Mouse (Mus musculus) layer of hippocampus, adult 11-12 months (tissue): ENCODE data around the gene Pik3r1.

Experiments used
- DNase-seq: peaks from one replicate; pipeline ENCODE4 v3.0.0; 2022; ENCODE audit warnings: low spot score

Pik3r1 gene

DNA sequence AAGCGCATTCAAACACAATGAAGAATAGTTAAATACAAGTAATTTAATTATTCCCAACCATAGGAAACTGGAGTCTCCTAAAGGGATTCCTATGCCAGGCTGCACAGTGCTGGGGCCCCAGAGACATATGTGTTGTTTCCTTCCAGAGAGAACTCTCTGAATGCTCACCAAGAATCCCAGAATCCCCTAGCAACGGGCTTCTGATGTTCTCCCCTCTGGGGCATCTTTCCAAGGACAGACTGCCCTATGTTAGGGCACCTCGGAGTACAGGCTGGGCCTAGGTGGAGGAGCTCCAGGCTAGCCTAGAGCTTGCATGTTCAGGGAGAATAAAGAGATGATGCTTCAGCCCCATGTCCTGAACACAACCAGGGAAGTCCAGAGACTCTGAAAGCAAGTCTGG lies 58.2 kb downstream of the Pik3r1 start:
- DNase-seq, result no peak

DNA sequence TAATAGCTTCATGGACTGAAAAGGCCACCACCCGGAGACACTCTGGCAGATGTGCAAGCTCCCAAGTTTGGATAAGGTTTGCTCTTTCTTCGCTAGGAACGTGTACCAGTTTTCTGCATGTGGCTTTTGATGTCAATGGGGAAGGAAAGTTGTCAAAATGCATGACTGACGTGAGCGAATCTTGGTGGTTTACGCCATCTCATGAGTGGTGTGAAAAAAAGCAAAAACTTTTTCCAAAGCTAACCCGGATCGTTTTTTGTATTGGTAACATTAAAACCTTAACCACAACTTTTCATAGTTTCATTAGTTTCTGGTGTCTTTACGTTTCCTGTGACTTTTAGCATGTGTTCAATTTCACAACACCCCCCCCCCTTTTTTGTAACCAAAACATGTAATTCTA lies 60.8 kb downstream of the Pik3r1 start:
- DNase-seq, result no peak

DNA sequence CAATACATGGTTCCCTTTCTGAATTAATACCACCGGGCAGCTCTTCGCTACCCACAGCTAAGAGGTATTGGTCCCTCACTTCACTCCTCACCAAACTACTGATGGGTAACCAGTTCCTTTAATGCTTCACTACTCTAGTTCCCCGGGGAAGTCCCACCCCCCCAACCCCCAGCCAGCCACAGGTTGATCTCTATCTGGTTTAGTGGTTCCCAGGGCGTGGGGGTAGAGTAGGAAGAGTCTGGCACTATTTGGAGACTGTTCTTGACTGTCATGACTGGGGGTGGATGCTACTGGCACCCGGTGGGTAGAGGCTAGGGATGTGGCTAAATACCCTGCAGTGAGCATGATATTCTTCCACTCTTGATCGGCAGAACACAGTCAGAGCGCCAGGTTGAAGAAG lies 61.6 kb downstream of the Pik3r1 start:
- no peak for DNase-seq

DNA sequence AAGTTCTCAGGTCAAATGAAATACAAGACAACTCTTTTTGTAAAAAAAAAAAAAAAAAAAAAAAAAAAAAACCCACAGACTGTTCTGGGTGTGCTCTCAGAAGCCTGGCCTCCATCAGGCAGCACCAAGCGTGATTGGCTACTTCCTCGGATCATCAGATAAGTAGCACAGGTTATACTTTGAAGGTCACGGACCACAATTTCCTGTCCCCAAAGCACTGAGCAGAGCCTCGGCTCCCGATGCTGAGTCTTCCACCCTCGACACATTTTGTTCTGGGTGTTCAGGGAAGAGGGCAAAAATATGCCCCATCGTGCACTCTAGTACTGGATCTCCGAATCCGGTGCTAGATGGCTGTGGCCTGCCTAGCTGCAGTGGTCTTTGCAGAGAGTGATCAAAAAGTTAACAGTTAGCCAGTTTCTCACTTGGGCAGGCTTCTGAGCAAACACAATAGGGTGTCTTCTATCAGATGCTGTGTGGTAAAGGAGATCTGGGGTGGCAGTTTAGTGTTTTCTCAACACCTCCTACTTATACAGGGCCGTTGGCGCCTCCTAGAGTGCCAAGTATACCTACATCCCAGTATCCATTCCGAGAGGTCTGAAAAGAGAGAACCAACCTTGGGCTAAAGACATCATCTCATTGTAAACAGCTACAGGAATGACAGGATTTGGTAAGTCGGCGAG lies 65.8 kb downstream of the Pik3r1 start:
- no peak for DNase-seq

DNA sequence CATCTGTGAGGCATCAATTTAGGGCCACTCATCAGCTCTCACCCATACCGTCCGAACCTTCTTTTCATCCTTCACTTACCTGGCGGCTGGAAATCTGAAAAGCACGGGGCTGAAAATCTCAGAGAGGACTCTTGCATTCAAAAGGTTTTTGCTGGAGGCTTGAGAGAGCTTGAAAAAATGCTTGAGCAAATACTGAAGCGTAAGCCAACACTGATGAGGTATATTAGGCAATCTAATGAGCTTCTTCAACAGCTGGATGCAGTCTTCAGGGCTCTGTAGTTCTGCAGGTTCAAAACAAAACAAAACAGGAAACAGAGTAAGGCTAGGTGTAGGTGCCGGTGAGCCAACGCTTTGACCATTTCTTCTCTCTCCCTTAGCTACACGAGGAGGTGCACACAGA lies 66.4 kb downstream of the Pik3r1 start:
- DNase-seq, result no peak

DNA sequence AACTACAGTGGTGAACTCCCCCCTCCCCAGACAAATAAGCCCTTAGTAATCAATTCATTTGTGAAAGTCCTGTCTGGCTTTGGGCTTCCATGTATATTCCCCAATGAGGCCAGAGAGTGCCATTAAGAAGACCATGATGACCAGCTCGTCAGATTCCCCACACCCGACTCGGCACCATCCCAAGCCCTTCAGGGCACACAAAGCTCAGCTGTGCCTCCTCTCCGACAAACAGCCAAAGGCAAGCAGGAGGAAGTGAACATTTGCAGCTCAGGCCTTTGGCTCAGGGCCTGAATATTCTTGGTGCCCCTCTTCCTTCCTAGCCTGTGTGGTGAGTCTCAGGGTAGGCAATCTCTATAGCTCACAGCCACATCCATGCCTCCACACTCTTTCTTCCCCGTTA lies 68.3 kb downstream of the Pik3r1 start:
- DNase-seq, result no peak

DNA sequence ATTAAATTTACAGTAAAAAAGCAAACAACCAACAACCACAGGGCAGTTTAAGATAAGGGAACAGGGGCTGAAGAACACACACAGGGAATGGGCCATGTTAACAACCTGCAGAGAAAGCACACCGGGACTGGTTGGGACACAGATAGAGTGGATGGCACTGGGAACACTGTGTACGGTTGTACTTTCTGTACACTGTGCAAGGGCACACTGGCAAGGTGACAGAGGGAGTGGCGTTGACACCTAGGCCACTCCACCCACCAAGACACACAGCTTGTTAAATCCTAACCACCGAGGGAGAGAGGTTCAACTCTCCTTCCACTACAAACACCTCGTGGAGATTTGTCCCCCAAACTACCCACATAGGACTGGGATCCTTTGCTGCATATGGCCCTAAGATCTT lies 70.1 kb downstream of the Pik3r1 start:
- DNase-seq, result no peak

DNA sequence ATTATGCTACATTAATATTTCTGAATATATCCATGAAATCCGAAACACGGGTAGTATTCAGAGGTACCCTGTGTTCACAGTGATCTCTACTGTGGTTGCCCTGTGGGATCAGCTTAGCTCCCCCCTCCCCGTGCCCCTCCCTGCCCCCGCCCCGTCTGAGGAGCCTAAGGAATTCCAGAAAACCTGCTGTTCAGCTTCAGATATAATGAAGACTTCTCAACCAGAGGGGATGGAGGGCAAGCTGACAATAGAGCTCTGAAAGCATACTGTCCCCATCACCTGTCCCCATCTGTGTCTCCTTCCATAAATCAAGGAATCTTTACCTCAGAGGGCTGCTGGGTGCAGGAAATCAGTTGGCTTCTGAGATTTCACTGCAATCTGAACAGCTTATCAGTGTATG lies 70.6 kb downstream of the Pik3r1 start:
- no peak for DNase-seq

DNA sequence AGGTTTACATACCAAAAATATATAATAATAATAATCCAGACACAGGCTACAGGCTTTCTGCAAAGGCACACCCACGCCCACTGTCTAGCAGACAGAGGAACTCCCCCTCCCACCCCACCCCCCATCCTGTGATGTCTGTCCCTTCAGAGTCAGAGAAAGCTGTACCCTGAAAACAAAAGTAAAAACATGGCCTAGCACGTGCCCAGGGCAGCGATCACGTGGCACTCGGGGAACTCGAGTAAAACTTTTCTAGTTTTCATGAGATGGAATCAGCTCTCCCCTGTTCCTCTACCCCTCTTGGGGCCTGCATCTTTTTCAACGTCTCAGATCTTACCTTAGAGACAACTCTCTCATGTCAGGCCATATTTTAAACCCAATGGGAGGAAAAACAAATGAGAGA lies 71.2 kb downstream of the Pik3r1 start:
- no peak for DNase-seq

DNA sequence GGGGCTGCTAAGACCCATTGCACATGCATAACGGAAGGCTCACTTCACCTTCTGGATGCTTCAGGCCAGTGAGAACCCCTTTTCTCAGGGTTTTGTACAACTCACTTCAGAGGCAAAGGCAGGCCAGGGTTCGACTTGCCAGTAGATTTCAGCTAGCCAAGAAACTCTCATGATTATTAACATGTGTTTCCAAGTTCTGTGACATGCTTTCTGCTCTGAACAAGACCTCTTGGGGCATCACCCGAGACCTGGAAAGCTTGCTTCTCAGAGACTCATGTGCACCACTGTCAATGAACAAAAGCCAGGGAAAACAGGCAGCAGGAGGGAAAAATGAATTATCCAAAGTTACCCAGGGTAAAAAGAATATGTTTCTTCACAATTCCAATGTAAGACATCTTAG lies 71.7 kb downstream of the Pik3r1 start:
- DNase-seq, result no peak

DNA sequence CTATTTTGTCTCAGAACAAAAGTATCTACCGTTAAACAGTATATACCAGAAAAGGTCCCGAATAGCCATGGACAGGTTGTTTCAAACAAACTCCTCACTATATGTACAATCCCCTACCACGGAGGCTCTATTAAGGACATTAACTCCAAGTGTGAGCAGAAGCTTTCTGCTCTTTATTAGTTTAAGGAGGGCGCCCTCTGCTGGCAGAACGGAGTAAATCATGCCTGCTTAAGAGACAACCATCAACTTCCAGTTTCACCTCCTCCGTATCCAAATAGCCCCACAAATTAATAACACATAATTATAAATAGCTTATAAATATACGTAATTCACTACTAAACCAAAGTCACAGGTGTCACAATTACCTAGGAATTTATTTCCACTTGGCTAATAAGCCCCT lies 72.1 kb downstream of the Pik3r1 start:
- DNase-seq, result peak; percentile 92

DNA sequence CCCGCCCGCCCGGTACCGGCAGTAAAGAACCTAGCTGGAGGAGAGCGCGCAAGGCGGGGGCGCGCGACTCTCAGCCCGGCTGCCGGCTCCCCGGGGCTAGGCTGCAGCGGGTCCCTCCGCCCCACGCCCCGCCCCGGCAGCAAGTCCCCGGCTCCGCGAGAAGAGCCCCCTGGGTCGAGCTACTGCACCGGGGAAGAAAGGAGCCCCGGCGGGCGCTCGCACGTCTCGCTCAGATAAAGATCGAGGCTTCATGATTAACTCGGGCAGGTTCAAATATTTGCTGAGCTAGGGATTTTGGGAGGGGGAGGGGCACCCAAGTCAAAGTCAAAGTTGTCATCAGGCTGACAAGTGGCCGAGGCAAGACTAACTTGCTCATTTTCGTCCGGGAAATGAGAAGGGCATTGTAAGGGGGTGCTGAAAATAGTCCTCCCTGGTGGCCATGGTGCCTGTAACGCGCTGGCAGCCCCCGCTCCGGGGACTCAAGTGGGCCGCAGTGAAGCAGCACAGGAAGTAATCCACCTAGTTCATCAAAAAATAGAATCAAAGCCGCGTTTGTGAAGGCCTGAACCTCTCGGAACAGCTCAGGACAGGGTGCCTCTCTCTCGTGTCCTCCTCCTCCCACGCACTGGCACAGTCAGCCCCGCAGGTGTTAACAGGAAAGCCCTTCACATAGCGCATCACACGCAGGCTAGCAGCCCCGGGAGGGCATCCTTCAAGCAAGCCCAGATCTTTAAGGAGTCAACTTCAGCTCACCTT lies 73.3 kb downstream of the Pik3r1 start:
- DNase-seq, result peak; percentile 52

DNA sequence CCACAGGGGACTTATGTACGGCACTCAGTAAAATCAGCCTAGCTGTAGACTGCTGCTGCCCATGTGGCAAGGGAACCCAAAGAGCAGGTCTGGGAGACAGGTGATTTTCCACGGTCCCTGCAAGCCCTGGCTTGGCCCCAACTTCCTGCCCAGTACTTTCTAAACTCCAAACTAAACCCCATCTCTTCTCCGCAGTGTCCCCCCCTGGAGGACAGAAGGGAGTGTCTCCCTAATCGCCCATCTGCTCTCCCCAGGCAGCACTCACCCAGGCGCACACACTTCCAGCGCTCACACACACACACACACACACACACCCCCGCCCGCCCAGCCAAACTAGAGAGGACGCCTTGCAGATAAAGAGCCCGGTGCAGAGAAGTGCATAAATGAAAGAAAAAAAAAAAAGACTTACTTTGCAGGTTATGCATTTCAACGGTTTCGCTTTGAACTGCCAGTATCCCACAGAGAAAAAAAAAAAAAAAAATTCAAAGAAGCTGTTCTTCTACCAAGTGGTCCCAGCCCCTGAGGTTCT lies 74.0 kb downstream of the Pik3r1 start:
- peak; percentile 77 for DNase-seq

DNA sequence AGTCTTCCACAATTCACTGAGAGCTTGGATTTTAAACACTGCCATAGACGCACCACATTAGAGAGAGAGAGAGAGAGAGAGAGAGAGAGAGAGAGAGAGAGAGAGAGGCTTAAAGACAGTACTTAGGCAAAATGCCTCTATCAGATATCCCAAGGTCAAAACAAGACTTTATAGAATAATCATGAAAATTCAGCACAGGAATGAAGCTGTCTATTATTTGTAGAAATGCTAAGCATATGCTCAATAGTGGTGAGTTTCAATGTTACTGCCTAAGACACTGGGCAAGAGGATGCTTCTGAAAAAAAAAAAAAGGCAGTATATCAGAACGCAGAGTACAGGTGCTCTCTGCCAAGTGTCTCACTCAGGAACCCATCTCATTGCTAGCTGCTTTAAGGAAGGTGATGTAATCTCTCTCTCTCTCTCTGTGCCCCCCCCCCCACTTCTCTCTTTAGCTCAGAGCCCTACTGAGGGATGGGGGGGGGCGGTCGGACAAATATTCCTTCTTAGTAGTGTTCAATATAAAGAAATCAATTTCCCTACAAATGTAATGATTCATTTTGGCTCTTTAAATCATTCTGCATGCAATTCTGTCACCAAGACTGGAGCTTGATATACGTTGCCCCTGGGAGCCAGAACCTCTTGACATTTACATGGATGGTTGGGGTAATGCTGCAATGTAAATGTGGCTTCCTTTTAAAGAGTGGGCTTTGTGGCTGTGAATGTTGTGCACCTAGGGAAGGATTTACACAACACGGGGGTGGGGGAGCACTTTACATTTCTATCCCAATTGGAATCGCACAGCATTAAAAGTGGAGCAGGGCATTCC lies 74.9 kb downstream of the Pik3r1 start:
- DNase-seq, result no peak

DNA sequence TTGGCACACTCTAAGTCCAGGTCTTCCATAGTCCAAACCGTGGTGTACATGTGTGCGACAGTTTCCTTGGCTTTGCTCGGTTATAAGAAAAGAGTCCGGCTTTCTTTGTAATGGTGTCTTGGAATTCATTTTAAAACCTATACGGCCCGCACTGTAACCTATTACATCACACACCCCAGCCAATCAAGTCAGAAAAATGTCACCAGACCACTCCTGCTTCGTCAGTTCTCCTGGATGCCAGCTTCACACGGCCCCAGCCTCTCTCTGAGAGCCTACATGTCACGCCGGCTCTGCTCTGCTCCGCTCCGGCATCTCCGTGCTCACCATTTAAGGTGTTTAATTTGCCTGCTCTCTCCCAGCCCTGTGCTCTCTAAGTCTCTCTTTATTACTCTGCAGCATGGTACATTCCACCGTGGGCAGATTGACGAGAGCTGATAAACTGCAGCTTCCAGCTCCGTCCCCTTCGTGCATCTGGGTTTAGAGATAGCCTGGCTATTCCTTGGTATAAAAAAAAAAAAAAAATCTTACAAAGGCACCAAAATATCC lies 75.7 kb downstream of the Pik3r1 start:
- DNase-seq, result peak; percentile 72

DNA sequence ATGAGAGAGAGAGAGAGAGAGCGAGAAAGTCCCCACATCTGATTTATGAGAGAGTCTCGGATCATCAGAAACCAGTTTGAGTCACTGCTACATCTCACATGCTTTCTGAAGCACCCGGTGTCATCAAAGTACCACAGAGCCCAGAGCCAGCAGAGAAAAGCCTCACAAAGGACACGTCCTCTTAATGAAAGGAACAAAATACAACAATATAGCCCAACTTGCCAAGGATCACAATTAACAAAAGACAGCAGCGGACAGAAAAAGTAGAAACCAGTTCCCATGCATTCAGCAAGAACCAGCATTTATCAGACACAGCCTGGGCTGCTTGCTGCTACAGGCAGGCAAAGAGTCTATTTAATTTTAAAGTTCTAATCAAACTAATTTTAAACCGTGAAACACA lies 76.3 kb downstream of the Pik3r1 start:
- DNase-seq, result no peak

DNA sequence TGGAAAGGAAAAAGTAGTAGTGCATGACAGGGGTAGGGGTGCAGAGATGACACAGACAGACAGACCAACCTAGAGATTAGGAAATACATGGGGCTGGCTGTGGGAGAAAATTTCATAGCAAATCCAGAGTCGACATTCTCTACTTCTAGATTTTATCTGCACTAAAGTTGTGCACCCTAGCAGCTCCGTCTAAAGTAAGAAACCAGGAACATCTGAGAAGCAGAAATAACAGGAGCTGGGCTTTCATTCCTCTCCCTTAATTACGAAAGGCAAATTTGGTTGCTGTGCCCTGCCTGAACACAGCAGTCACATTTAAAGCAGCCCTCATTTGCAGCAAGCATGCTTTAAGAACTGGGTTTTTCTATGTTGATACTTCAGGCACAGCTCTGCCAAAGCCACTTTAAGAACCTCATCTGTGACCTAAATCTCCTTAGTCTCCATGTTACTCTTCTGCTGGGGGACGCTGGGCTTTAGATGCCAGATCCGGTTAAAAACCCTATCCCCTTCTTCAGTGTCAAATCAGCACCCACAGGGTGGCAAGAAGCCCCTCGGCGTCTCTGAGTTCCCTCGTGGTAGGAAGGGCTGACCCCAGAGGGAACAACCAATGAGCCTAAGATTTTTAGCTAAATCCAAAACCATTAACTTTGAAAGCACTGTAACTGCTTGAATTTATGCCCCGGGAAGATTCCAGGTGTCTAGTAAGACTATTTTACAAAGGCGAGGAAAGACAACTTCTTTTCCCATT lies 76.9 kb downstream of the Pik3r1 start:
- no peak for DNase-seq

DNA sequence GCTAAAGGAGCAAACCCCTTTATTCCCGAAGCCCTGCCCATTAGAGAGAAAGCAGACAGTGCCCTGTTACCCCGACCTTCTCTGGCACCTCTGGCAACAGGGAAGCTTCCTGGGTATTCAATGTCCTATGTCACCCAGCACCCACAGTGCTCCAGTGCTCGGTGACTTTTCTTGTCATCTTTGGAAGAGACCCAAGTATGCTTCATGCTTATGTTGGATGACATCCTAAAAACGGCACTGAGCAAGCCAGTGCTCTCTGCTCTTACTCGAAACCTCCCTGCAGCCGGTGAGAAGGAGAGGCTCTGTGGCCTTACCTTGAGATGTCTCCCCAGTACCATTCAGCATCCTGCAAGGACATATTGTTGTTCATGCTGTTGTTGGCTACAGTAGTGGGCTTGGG lies 77.8 kb downstream of the Pik3r1 start:
- DNase-seq, result no peak

DNA sequence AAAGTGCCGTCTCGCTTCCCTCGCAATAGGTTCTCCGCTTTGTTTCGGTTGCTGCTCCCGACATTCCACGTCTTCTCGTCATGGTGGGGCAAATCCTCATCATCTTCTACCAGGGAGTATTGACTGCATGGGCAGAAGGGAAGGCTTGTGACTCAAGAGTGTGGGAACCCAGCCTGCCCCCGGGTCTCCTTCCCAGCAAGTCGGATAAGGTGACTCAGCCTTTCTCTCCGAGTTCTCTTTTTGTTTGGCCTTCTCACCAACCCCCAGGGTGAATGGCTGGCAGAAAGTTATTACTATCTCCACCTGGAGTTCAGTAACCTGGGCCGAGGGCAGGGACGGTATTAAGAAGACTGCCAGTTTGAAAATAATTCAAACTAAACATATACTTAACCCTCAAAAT lies 81.8 kb downstream of the Pik3r1 start:
- DNase-seq, result no peak

DNA sequence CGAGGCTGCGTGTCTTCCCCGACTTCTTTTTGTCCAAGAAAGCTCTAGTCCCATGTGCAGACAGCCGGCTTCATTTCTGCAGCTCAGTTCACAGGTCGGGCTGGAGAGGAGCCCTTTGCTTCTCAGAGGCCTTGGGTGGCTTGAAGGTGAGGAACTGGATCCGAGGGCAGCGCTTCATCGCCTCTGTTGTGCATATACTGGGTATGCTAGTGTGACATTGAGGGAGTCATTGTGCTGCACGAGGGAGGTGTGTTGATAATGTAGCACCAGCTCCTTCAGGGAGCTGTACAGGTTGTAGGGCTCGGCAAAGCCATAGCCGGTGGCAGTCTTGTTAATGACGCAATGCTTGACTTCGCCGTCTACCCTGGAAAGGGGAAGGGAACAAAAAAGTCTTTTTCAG lies 83.3 kb downstream of the Pik3r1 start:
- no peak for DNase-seq

DNA sequence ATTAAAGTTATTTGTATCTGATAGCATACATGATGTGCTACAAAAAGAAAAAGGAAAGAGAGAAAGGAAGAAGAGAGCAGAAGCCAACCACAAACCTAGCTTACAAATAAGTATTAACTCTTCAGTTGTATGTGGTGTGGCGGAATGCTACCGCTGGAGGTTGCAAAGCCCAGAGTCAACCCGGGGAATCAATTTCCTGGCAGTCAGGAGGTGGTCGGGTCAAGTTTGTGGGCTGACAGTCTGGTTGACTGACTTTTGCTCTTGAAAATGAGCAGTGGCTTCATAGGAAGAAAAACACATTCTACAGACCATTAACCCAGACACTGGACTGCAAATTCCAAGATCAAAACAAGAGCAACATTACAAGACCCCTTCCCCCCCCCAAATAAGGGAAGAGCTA lies 85.6 kb downstream of the Pik3r1 start:
- DNase-seq, result no peak

DNA sequence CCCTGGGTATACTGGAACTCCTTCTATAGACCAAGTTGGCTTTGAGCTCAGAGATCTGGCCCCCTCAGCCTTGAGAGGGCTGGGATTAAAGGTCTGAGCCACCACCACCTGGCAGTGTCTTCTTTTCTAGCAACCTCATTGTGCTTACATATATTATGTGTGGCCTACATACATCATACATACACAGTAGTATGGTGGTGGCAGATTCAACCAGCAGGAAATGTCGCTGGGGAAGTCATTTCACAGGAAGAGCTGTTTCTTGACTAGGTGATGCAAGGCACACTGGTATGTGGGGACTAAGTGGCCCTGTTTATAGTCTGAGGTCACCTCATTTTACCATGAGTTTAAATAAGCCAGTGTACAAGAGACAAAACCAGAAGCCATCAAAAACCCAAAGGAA lies 87.9 kb downstream of the Pik3r1 start:
- no peak for DNase-seq
